Mouse (Mus musculus): Measurements from ENCODE around the gene Slc5a5. TPM values are rescaled to one million over a fixed set of nuclear protein-coding genes. Genes with fewer than 3 reads are reported as not detected.
"Not testable (repeated sequence)": the region's sequence is repeated elsewhere in the genome, so short reads cannot be mapped to it uniquely, and the experiment has no call there.

Gene Slc5a5
- polyA plus RNA-seq, 1 experiment from 2014 or later, result 0.50 TPM

GRCm38 (mm10) chr8:70899226-70899625 is 6.7 kb upstream of the Slc5a5 start:
- H3K36me3 ChIP-seq (ENCODE audit: poor library complexity, severe bottlenecking), result peaks cover 19% of the 10 kb centered on the region
- ATAC-seq, result no peak
- peaks cover 15% of the 10 kb centered on the region for H3K4me1 ChIP-seq
- peaks cover 30% of the 10 kb centered on the region for H3K27me3 ChIP-seq
- H3K9me3 ChIP-seq (replicated peaks), result no peaks in the 10 kb centered on the region
- H3K9ac ChIP-seq, result no peak overlapping the region
- H3K4me2 ChIP-seq, result no peak overlapping the region
- H3K4me3 ChIP-seq, result no peak overlapping the region
- WGBS, result 72% methylated on average over 2 of the region's 2 CpGs
- no peak overlapping the region for H3K27ac ChIP-seq

DNA sequence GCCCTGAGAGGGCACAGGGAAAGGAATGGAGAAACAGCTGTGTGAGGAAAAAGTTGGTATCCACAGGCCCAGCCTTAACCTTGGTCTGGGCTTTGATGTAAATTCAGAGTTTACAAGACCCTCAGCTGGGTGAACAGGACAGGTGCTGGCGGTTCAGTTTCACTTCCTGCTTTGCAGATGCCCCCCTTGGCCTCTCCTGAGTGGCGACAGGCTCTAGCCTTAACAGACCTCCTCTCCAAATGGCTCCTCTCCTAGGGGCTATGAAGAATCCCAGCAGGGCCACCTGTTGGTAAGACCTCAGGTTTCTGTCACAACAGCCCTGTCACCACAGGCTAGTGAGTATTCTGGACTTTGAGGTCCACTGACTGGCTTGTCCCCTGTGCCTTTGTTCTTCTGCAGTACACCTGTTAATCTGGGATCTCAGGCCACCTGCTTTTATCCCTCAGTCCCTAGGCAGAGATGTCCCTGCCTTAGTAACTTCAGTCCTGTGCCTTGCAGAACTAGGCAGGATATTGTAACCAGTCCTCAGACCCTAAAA is 6.2 kb upstream of the Slc5a5 start:
- Histone ChIP-seq H3K4me3 (no peak overlapping the region; the same call in 1 of the 2 replicates), H3K36me3 (ENCODE audit: poor library complexity, severe bottlenecking) (peaks cover 24% of the 10 kb centered on the region), H3K9me3 (replicated peaks) (no peaks in the 10 kb centered on the region), H3K4me2 (no peak overlapping the region), H3K9ac (peak overlapping the region; percentile 67; the same call in 1 of the 2 replicates), H3K27me3 (peaks cover 30% of the 10 kb centered on the region), H3K4me1 (peaks cover 15% of the 10 kb centered on the region), H3K27ac (no peak overlapping the region)
- ATAC-seq, result no peak
- WGBS, result 61% methylated on average over 2 of the region's 2 CpGs

DNA sequence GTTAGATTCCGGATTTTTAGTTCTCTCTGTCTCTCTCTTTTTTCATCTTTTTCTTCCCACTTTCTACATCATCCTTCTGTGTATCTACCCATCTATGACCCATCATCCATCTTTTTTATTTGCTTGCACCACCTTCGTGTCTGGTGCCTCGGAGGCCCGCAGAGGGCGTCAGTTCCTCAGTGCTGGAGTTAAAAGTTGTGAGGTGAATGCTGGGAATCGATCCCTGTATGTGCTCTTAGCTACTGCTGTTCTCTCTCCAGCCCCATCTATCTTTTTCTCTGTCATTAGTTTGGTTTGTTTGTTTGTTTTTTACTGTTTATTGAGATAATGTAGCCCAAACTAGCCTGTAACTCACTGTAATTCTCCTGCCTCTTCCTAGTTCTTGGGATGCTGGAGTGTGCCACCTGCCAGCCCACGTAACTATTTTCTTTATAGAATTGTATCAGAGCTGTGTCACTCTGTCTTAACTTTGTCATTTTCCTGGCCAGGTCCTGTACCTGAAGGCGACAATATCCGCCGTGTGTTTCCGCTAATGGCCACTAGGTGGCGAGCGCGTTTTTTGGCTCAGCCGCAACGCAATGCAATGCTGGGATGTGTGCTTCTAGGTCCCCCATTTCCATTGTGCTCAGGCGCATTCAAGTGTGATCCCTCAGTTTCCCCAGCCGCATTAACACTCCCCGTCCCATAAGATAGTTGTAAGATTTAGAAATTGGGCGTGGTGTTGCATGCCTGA is 5.3 kb upstream of the Slc5a5 start:
- H3K4me3 ChIP-seq, result peak overlapping the region; percentile 88
- under 1% methylated on average over 20 of the region's 20 CpGs for WGBS
- peak; percentile 55 for ATAC-seq

DNA sequence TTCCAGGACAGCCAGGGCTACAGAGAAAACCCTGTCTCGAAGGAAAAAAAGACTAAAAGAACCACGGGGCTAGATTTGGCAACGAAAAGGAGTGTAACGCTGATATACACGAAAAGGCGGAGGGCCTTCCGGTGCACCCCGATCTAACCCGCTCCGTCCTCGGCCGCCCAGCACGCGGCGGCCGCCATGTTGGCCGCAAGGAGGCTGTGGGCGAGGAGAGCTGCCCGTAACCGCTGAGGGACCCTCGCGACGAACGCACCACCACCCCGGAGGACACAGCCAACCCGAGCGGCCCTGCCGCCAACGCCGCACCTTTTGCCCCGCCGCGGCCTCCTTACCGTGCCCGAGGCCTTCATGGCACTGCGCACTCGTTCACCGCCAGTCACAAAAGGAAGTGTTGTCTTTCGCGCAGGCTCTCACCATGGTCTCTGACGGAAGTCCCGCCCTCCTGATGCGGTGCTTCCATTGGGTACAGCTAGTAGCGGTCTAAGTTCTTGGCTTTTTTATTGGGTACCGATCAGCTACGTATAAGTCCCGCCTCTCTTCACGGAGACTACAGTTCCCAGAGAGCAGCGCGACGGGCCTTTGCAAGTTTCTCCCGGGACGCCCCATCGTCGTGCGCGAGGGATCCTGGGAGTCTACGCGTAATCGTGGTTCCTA is 4.6 kb upstream of the Slc5a5 start, which contains the start of gene Rpl18a:
Rpl18a (minus strand) TSS at position 392 of the 660 bp plus-strand sequence.
- H3K27ac ChIP-seq, result peak within 1 kb of the TSS; percentile 53
- H3K4me1 ChIP-seq, result peaks cover 22% of the 10 kb centered on the region
- peaks cover 31% of the 10 kb centered on the region for H3K36me3 ChIP-seq (ENCODE audit: poor library complexity, severe bottlenecking)
- H3K9me3 ChIP-seq (replicated peaks), result no peaks in the 10 kb centered on the region
- H3K4me2 ChIP-seq, result peak within 1 kb of the TSS; percentile 98
- under 1% methylated on average over 60 of the region's 60 CpGs for WGBS
- ATAC-seq, result peak; percentile 98
- H3K4me3 ChIP-seq, result peak within 1 kb of the TSS; percentile 88
- H3K9ac ChIP-seq, result peak within 1 kb of the TSS; percentile 91
- peaks cover 33% of the 10 kb centered on the region for H3K27me3 ChIP-seq

More for the DNA sequence above, 5.3 kb upstream of the Slc5a5 start:
- Histone ChIP-seq H3K36me3 (ENCODE audit: poor library complexity, severe bottlenecking) (peaks cover 31% of the 10 kb centered on the region), H3K4me2 (peak overlapping the region; percentile 72), H3K27me3 (peaks cover 32% of the 10 kb centered on the region), H3K4me1 (peaks cover 15% of the 10 kb centered on the region), H3K27ac (peak overlapping the region; percentile 46), H3K9ac (peak overlapping the region; percentile 67), H3K9me3 (replicated peaks) (no peaks in the 10 kb centered on the region)

- peak overlapping the region; percentile 88 for H3K4me3 ChIP-seq
- H3K27ac ChIP-seq, result no peak overlapping the region
- ATAC-seq, result no peak
- H3K27me3 ChIP-seq, result peaks cover 38% of the 10 kb centered on the region
- H3K36me3 ChIP-seq (ENCODE audit: poor library complexity, severe bottlenecking), result peaks cover 31% of the 10 kb centered on the region
- no peaks in the 10 kb centered on the region for H3K9me3 ChIP-seq (replicated peaks)
- WGBS, result 3% methylated on average over 25 of the region's 25 CpGs
- H3K4me2 ChIP-seq, result peak overlapping the region; percentile 98
- peak overlapping the region; percentile 91 for H3K9ac ChIP-seq
- peaks cover 24% of the 10 kb centered on the region for H3K4me1 ChIP-seq
Measured at GRCm38 (mm10) chr8:70896316-70897020, 3.9 kb upstream of the Slc5a5 start.

- peak overlapping the region; percentile 91 for H3K9ac ChIP-seq
- 85% methylated on average over 24 of the region's 24 CpGs for WGBS
Measured at GRCm38 (mm10) chr8:70895571-70896259, 3.2 kb upstream of the Slc5a5 start.

GRCm38 (mm10) chr8:70894771-70895545 is 2.4 kb upstream of the Slc5a5 start:
- no peak overlapping the region for H3K27ac ChIP-seq
- no peak overlapping the region for H3K9ac ChIP-seq
- peaks cover 24% of the 10 kb centered on the region for H3K4me1 ChIP-seq
- WGBS, result 92% methylated on average over 8 of the region's 8 CpGs
- peaks cover 31% of the 10 kb centered on the region for H3K36me3 ChIP-seq (ENCODE audit: poor library complexity, severe bottlenecking)
- H3K9me3 ChIP-seq (replicated peaks), result 0 out of 2 replicates have a peak, but pooled peaks cover 3% of the 10 kb centered on the region
- H3K4me3 ChIP-seq, result no peak overlapping the region
- ATAC-seq, result no peak
- peaks cover 51% of the 10 kb centered on the region for H3K27me3 ChIP-seq
- no peak overlapping the region for H3K4me2 ChIP-seq

More at GRCm38 (mm10) chr8:70895571-70896259, 3.2 kb upstream of the Slc5a5 start:
- Histone ChIP-seq H3K4me1 (peaks cover 24% of the 10 kb centered on the region), H3K4me2 (peak overlapping the region; percentile 98), H3K36me3 (ENCODE audit: poor library complexity, severe bottlenecking) (peaks cover 31% of the 10 kb centered on the region), H3K4me3 (peak overlapping the region; percentile 88), H3K27me3 (peaks cover 43% of the 10 kb centered on the region)
- not testable (repeated sequence) for H3K9me3 ChIP-seq (replicated peaks); H3K27ac ChIP-seq; ATAC-seq

DNA sequence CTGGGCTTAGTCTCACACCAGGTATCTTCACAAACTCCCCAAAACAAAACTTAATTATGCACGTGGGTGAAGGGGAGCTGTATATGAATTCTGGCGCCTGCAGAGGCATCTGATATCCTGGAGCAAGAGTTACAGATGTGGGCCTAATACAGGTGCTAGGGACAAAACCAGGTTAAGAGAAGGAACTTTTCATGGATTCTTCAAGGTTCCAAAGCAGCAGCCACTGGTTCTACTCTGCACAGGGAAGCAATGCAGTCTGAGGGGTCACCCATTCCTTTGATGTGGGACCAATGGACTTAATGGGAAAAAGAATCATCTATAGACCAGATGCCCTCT is 1.8 kb upstream of the Slc5a5 start:
- peaks cover 24% of the 10 kb centered on the region for H3K4me1 ChIP-seq
- WGBS, result 61% methylated on average over 2 of the region's 2 CpGs
- peaks cover 54% of the 10 kb centered on the region for H3K27me3 ChIP-seq
- H3K4me3 ChIP-seq, result no peak overlapping the region
- H3K4me2 ChIP-seq, result no peak overlapping the region
- H3K27ac ChIP-seq, result no peak overlapping the region
- H3K36me3 ChIP-seq (ENCODE audit: poor library complexity, severe bottlenecking), result peaks cover 31% of the 10 kb centered on the region
- ATAC-seq, result no peak
- H3K9ac ChIP-seq, result no peak overlapping the region
- H3K9me3 ChIP-seq (replicated peaks), result 0 out of 2 replicates have a peak, but pooled peaks cover 3% of the 10 kb centered on the region

DNA sequence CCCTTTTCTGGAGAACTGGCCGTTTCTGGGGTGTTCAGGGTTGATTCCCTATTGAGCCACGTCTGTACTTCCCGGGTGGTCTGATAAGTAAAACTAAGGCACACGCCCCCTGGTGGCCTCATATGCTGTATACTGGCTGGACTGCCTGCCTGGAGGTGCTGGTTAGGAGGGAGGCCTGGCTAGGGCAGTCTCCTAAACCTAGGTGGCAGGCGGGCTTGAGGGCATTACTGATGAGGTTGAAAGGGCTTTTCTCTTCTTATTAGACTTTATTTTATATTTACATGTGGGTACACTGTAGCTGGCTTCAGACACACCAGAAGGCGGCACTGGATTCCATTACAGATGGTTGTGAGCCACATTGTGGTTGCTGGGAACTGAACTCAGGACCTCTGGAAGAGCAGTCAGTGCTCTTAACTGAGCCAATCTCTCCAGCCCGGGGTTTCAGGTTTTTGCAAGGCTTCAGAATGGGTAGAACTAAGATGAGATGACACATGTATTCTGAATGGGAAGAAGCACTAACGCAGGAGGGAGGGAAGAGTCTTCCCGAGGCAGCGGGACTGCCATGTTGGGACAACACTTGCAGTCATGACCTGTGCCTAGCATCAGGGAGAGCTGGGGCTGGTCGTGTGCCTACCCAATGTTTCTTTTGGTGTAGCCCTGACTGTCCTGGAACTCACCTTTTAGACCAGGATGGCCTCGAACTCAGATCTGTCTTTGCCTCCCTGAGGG is 1.3 kb upstream of the Slc5a5 start:
- ATAC-seq, result no peak
- 0 out of 2 replicates have a peak, but pooled peaks cover 3% of the 10 kb centered on the region for H3K9me3 ChIP-seq (replicated peaks)
- no peak overlapping the region for H3K27ac ChIP-seq
- 28% methylated on average over 12 of the region's 12 CpGs for WGBS
- no peak overlapping the region for H3K4me2 ChIP-seq
- H3K9ac ChIP-seq, result no peak overlapping the region; the same call in 1 of the 2 replicates
- H3K4me1 ChIP-seq, result peaks cover 24% of the 10 kb centered on the region
- H3K27me3 ChIP-seq, result peaks cover 56% of the 10 kb centered on the region
- H3K4me3 ChIP-seq, result no peak overlapping the region
- peaks cover 31% of the 10 kb centered on the region for H3K36me3 ChIP-seq (ENCODE audit: poor library complexity, severe bottlenecking)

- peaks cover 58% of the 10 kb centered on the region for H3K27me3 ChIP-seq
- 29% methylated on average over 20 of the region's 20 CpGs for WGBS
- 0 out of 2 replicates have a peak, but pooled peaks cover 3% of the 10 kb centered on the region for H3K9me3 ChIP-seq (replicated peaks)
- peak overlapping the region; percentile 42 for H3K4me2 ChIP-seq
- H3K4me3 ChIP-seq, result peak overlapping the region; percentile 30
- peak overlapping the region; percentile 52; the same call in 1 of the 2 replicates for H3K9ac ChIP-seq
- peaks cover 19% of the 10 kb centered on the region for H3K4me1 ChIP-seq
- H3K27ac ChIP-seq, result no peak overlapping the region
- ATAC-seq, result no peak
- peaks cover 31% of the 10 kb centered on the region for H3K36me3 ChIP-seq (ENCODE audit: poor library complexity, severe bottlenecking)
Measured at GRCm38 (mm10) chr8:70892896-70893655, 519 bp upstream of the Slc5a5 start.

Data from forebrain, embryonic 13.5 days (tissue).